Mouse (Mus musculus) heart, adult 2 months (tissue): ENCODE measurements at regions not wholly inside any gene's neighbourhood (a gene's known extent, or its start where the extent isn't known, plus 50 kb on each side); places are given as distances from the start of the nearest gene placed in this dataset.

Experiments
- CTCF ChIP-seq: fragments of 200-600 bp; IDR thresholded peaks from 2 replicates; pipeline ENCODE4 v1.8.1; 2022; ENCODE audit warnings: antibody characterized with exemption, mild to moderate bottlenecking, moderate library complexity
- EP300 ChIP-seq: fragments of 200-500 bp; IDR thresholded peaks from 2 replicates; pipeline ENCODE4 v1.6.1; 2011; ENCODE audit warnings: low read depth, low read length, control low read depth; ENCODE audit not compliant: insufficient read depth
- POLR2A ChIP-seq: fragments of 200-500 bp; IDR thresholded peaks from 2 replicates; pipeline ENCODE4 v1.6.1; 2011; ENCODE audit warnings: mild to moderate bottlenecking, low read depth, low read length, control low read depth; ENCODE audit not compliant: insufficient read depth

DNA sequence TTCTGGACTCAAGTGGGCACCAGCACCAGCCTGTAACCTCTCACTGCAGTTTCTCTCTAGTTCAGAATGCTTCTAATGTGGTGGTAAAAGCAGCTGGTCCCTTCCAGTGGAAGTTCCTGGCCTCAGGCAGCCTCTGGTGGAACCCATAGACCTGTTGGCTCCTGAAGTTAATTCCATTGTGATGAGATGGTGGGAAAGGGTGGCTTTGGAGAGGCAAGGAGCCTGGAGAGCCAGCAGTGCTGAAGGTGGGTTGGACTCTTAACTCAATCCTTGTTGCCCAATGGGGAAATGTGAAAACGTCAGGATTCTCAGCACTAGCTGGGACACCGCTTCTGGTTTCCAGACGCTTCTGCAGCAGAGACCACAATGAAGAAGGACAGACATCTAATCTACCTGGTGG lies 210.9 kb downstream of the Opa1 start:
- TF ChIP-seq CTCF (no peak), EP300 (no peak), POLR2A (no peak)
